Mouse (Mus musculus): ENCODE measurements around the gene Cacna1e.

- no peak for TF ChIP-seq TAL1 (IDR thresholded peaks at IDR 0.05; ENCODE audit: low read length)
- TF ChIP-seq GATA1 (IDR thresholded peaks at IDR 0.05; ENCODE audit: low read length), result no peak
Observed at GRCm38 (mm10) chr1:154770542-154770941, 113.8 kb downstream of the Cacna1e start.
